Mouse (Mus musculus): Measurements from ENCODE around the gene Dytn. TPM values are rescaled to one million over a fixed set of nuclear protein-coding genes. Genes with fewer than 3 reads are reported as not detected.

Gene Dytn
- polyA plus RNA-seq, 1 experiment from 2014 or later, result not detected

DNA sequence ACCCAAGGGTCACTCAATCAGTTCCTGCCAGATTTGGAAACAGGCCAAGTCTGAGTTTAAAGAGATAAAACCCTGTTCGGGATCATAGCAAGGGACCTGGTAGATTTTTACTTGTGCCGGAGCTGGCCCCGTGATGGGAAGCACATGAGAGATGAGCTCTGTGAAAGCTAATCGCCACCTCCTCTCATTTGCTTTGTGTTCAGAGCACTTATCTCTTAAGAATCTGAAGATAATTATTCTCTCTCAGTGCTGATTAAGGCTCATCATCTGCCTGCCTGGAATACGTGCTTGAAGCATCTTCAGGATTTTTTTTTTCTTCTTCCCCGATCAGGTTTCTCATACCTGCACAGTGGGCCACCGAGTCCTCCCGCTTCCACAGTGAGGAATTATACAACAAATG is 107.6 kb downstream of the Dytn start:
- Histone ChIP-seq H3K9ac (ENCODE audit: low read length) (no peak overlapping the region), H3K27me3 (ENCODE audit: control insufficient read depth, insufficient read depth, low read length) (no peaks in the 10 kb centered on the region), H3K27ac (replicated peaks in 1 of 2; ENCODE audit: control insufficient read depth in 1 of 2, insufficient read depth in 1 of 2, low read depth in 2 of 2, low read length in 2 of 2) (no peak overlapping the region), H3K4me3 (ENCODE audit: control insufficient read depth in 1 of 2, insufficient read depth in 1 of 2, low read depth in 1 of 2, low read length in 2 of 2) (no peak overlapping the region), H3K4me1 (ENCODE audit: control insufficient read depth in 2 of 2, insufficient read depth in 2 of 2, low read length in 2 of 2) (no peaks in the 10 kb centered on the region), H3K36me3 (ENCODE audit: control insufficient read depth, insufficient read depth, low read length) (no peaks in the 10 kb centered on the region), H3K9me3 (ENCODE audit: control insufficient read depth, low read length) (no peaks in the 10 kb centered on the region), H3K4me2 (ENCODE audit: low read length) (no peak overlapping the region)
- ATAC-seq (ENCODE audit: insufficient number of reproducible peaks, insufficient read depth, low FRiP score, low read depth), result no peak
- WGBS, result 64% methylated on average over 8 of the region's 8 CpGs

DNA sequence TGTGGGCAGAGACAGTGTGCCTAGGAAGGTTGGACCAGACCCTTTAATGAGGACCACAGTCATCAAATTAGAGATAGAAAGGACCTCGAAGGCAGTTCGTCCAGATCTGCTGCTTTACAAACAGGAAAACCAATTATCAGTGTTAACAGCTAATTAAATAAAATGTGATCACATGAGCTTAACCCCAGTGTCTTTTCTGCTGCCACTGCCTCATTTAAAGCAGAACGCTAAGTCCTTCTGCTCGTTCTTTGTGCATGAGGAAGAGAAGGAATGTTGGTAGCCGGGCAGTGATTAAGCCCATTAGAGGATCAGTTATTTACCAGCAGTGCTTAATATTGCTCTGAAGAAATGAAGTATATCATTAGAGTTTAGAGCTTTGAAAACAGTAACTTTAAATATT is 109.9 kb downstream of the Dytn start:
- no peaks in the 10 kb centered on the region for H3K36me3 ChIP-seq (ENCODE audit: control insufficient read depth, insufficient read depth, low read length)

GRCm38 (mm10) chr1:63573864-63574611 is 112.7 kb downstream of the Dytn start:
- no peak for ATAC-seq (ENCODE audit: insufficient number of reproducible peaks, insufficient read depth, low FRiP score, low read depth)
- H3K4me1 ChIP-seq (ENCODE audit: control insufficient read depth in 2 of 2, insufficient read depth in 2 of 2, low read length in 2 of 2), result no peaks in the 10 kb centered on the region

More for the DNA sequence above, 109.9 kb downstream of the Dytn start:
- WGBS, result 63% methylated on average over 5 of the region's 5 CpGs
- no peak for ATAC-seq (ENCODE audit: insufficient number of reproducible peaks, insufficient read depth, low FRiP score, low read depth)
- H3K27me3 ChIP-seq (ENCODE audit: control insufficient read depth, insufficient read depth, low read length), result no peaks in the 10 kb centered on the region
- H3K4me2 ChIP-seq (ENCODE audit: low read length), result no peak overlapping the region
- H3K27ac ChIP-seq (replicated peaks in 1 of 2; ENCODE audit: control insufficient read depth in 1 of 2, insufficient read depth in 1 of 2, low read depth in 2 of 2, low read length in 2 of 2), result no peak overlapping the region
- no peak overlapping the region for H3K4me3 ChIP-seq (ENCODE audit: control insufficient read depth in 1 of 2, insufficient read depth in 1 of 2, low read depth in 1 of 2, low read length in 2 of 2)
- no peaks in the 10 kb centered on the region for H3K4me1 ChIP-seq (ENCODE audit: control insufficient read depth in 2 of 2, insufficient read depth in 2 of 2, low read length in 2 of 2)
- no peak overlapping the region for H3K9ac ChIP-seq (ENCODE audit: low read length)
- H3K9me3 ChIP-seq (ENCODE audit: control insufficient read depth, low read length), result no peaks in the 10 kb centered on the region

DNA sequence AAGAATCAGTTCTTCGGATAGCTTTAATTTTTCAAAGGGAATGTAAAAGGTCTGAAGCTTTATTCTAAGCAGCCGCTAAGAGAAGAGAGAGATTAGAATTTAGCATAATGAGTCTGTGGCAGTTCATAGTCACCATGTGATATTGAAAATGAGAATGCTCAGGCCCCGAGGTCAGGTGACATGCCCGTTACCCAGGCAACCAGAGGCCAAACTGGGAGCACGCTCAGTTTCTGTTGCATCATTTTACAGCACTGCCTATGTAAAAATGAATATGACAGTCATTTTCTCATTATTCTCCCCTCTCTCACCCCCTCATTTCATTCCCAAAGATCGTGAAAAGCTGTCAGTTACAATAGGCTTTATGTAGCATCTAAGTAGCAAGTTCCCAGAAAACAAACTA is 113.3 kb downstream of the Dytn start:
- Histone ChIP-seq H3K36me3 (ENCODE audit: control insufficient read depth, insufficient read depth, low read length) (no peaks in the 10 kb centered on the region), H3K4me1 (ENCODE audit: control insufficient read depth in 2 of 2, insufficient read depth in 2 of 2, low read length in 2 of 2) (no peaks in the 10 kb centered on the region), H3K27ac (replicated peaks in 1 of 2; ENCODE audit: control insufficient read depth in 1 of 2, insufficient read depth in 1 of 2, low read depth in 2 of 2, low read length in 2 of 2) (no peak overlapping the region), H3K9me3 (ENCODE audit: control insufficient read depth, low read length) (no peaks in the 10 kb centered on the region), H3K4me2 (ENCODE audit: low read length) (no peak overlapping the region), H3K4me3 (ENCODE audit: control insufficient read depth in 1 of 2, insufficient read depth in 1 of 2, low read depth in 1 of 2, low read length in 2 of 2) (no peak overlapping the region), H3K9ac (ENCODE audit: low read length) (no peak overlapping the region), H3K27me3 (ENCODE audit: control insufficient read depth, insufficient read depth, low read length) (no peaks in the 10 kb centered on the region)
- 76% methylated on average over 6 of the region's 6 CpGs for WGBS
- no peak for ATAC-seq (ENCODE audit: insufficient number of reproducible peaks, insufficient read depth, low FRiP score, low read depth)

More at GRCm38 (mm10) chr1:63573864-63574611, 112.7 kb downstream of the Dytn start:
- H3K36me3 ChIP-seq (ENCODE audit: control insufficient read depth, insufficient read depth, low read length), result no peaks in the 10 kb centered on the region
- H3K27me3 ChIP-seq (ENCODE audit: control insufficient read depth, insufficient read depth, low read length), result no peaks in the 10 kb centered on the region
- H3K9me3 ChIP-seq (ENCODE audit: control insufficient read depth, low read length), result no peaks in the 10 kb centered on the region
- 65% methylated on average over 12 of the region's 12 CpGs for WGBS
- no peak overlapping the region for H3K4me3 ChIP-seq (ENCODE audit: control insufficient read depth in 1 of 2, insufficient read depth in 1 of 2, low read depth in 1 of 2, low read length in 2 of 2)
- no peak overlapping the region for H3K9ac ChIP-seq (ENCODE audit: low read length)
- H3K4me2 ChIP-seq (ENCODE audit: low read length), result no peak overlapping the region
- no peak overlapping the region for H3K27ac ChIP-seq (replicated peaks in 1 of 2; ENCODE audit: control insufficient read depth in 1 of 2, insufficient read depth in 1 of 2, low read depth in 2 of 2, low read length in 2 of 2)

Other genes starting within 250 kb of the Dytn start
- gene Adam23, start 241.0 kb downstream of the Dytn start, polyA plus RNA-seq (2014; fragmentation: Nextera tagmentation; extraction: Ambion mirVana), result 1.9 and 2.1 TPM in 2 replicates
- gene Gm39653, start 71.0 kb downstream of the Dytn start, polyA plus RNA-seq (2014; fragmentation: Nextera tagmentation; extraction: Ambion mirVana), result not detected in 2 replicates
- not detected in 2 replicates for gene Mdh1b, start 43.4 kb upstream of the Dytn start, polyA plus RNA-seq (2014; fragmentation: Nextera tagmentation; extraction: Ambion mirVana)
- gene Fastkd2, start 43.7 kb upstream of the Dytn start, polyA plus RNA-seq (2014; fragmentation: Nextera tagmentation; extraction: Ambion mirVana), result 56.0 and 63.9 TPM in 2 replicates
- 0.15 TPM in 1 of 2 replicates, not detected in the other for gene 4933402D24Rik, start 82.3 kb upstream of the Dytn start, polyA plus RNA-seq (2014; fragmentation: Nextera tagmentation; extraction: Ambion mirVana)

Measured in heart, embryonic 14.5 days (tissue).